Mouse (Mus musculus): ENCODE data around the gene Zfp524. TPM values are rescaled to one million over a fixed set of nuclear protein-coding genes. Genes with fewer than 3 reads are reported as not detected.

Gene Zfp524
- polyA plus RNA-seq, 1 experiment from 2014 or later = 14.1 TPM

DNA sequence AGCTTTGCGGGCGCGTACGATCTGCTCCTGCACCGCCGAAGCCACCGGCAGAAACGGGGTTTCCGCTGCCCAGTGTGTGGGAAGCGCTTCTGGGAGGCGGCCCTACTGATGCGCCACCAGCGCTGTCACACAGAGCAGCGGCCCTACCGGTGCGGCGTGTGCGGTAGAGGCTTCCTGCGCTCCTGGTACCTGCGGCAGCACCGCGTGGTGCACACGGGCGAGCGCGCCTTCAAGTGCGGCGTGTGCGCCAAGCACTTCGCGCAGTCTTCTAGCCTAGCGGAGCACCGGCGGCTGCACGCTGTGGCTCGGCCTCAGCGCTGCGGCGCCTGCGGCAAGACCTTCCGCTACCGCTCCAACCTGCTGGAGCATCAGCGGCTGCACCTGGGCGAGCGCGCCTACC, 17.3 kb downstream of the Zfp524 start:
- Histone ChIP-seq H3K4me2 (ENCODE audit: low read length) (no peak overlapping the region), H3K9me3 (replicated peaks; ENCODE audit: low read length) (peaks cover 19% of the 10 kb centered on the region), H3K4me3 (replicated peaks; ENCODE audit: low read depth, low read length) (no peak overlapping the region), H3K27ac (no peak overlapping the region), H3K27me3 (ENCODE audit: insufficient read depth, low read length) (no peaks in the 10 kb centered on the region), H3K4me1 (replicated peaks; ENCODE audit: insufficient read depth, low read length) (no peaks in the 10 kb centered on the region), H3K9ac (ENCODE audit: low read depth, low read length) (no peak overlapping the region), H3K36me3 (ENCODE audit: insufficient read depth, low read length) (peaks cover 71% of the 10 kb centered on the region)
- DNase-seq (ENCODE audit: low spot score) (no peak), ATAC-seq (replicated peaks; ENCODE audit: low FRiP score, low read depth) (no peak)
- no peak for TF ChIP-seq CTCF (IDR thresholded peaks at IDR 0.05; ENCODE audit: low read depth)
- WGBS = 85% methylated on average over 41 of the region's 46 CpGs

DNA sequence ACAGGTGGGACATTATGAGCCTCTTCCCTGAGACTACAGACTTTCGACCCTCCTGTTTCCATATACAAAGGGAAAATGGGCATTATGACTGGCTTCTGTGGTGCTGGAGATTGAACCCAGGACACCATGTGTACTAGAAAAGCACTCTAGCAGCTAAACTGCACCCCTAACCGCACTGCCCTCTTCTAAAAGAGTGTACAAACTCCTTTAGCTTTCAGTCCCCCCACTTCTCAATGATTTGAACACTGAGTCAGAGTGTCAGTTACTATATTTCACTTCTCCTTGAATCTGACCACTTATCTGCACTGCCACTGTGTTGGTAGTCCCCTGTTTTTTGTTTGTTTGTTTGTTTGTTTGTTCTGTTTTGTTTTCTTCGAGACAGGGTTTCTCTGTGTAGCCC, 19.6 kb downstream of the Zfp524 start, which contains the start of gene 4632433K11Rik:
TSS of gene 4632433K11Rik (plus strand) at position 301 of the 400 bp plus-strand sequence.
- H3K9ac ChIP-seq (ENCODE audit: low read depth, low read length) = no peak within 1 kb of the TSS
- peaks cover 19% of the 10 kb centered on the region for H3K9me3 ChIP-seq (replicated peaks; ENCODE audit: low read length)
- no peak within 1 kb of the TSS for H3K27ac ChIP-seq
- peaks cover 66% of the 10 kb centered on the region for H3K36me3 ChIP-seq (ENCODE audit: insufficient read depth, low read length)
- H3K4me3 ChIP-seq (replicated peaks; ENCODE audit: low read depth, low read length) = no peak within 1 kb of the TSS
- 94% methylated on average over 3 of the region's 3 CpGs for WGBS
- ATAC-seq (replicated peaks; ENCODE audit: low FRiP score, low read depth) (no peak), DNase-seq (ENCODE audit: low spot score) (no peak)
- no peak for TF ChIP-seq CTCF (IDR thresholded peaks at IDR 0.05; ENCODE audit: low read depth)
- H3K27me3 ChIP-seq (ENCODE audit: insufficient read depth, low read length) = no peaks in the 10 kb centered on the region
- no peak within 1 kb of the TSS for H3K4me2 ChIP-seq (ENCODE audit: low read length)
- 0 out of 2 replicates have a peak, but pooled peaks cover 3% of the 10 kb centered on the region for H3K4me1 ChIP-seq (replicated peaks; ENCODE audit: insufficient read depth, low read length)

DNA sequence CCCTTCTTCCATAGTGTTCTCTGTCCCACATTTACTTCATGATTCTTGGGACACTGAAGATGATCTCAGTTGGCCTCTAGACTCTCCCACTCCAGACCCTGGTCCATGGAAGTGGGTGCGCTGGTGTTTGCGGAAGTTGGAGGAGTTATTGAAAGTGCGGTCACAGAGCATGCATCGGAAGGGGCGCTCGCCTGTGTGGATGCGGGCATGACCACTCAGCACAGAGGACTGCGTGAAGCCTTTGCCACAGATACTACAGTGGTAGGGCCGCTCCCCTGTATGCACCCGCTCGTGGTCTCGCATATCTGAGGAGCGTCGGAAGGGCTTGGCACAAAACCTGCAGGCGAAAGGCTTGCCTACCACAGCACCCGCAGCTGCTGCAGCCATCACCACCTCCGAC, 21.4 kb downstream of the Zfp524 start:
- ATAC-seq (replicated peaks; ENCODE audit: low FRiP score, low read depth) = no peak
- DNase-seq (ENCODE audit: low spot score) = no peak
- Histone ChIP-seq H3K4me3 (replicated peaks; ENCODE audit: low read depth, low read length) (no peak overlapping the region), H3K9ac (ENCODE audit: low read depth, low read length) (no peak overlapping the region), H3K9me3 (replicated peaks; ENCODE audit: low read length) (peaks cover 10% of the 10 kb centered on the region), H3K4me2 (ENCODE audit: low read length) (no peak overlapping the region), H3K27ac (no peak overlapping the region), H3K4me1 (replicated peaks; ENCODE audit: insufficient read depth, low read length) (0 out of 2 replicates have a peak, but pooled peaks cover 3% of the 10 kb centered on the region), H3K36me3 (ENCODE audit: insufficient read depth, low read length) (peaks cover 49% of the 10 kb centered on the region), H3K27me3 (ENCODE audit: insufficient read depth, low read length) (no peaks in the 10 kb centered on the region)
- no peak for TF ChIP-seq CTCF (IDR thresholded peaks at IDR 0.05; ENCODE audit: low read depth)
- WGBS = 96% methylated on average over 17 of the region's 17 CpGs

DNA sequence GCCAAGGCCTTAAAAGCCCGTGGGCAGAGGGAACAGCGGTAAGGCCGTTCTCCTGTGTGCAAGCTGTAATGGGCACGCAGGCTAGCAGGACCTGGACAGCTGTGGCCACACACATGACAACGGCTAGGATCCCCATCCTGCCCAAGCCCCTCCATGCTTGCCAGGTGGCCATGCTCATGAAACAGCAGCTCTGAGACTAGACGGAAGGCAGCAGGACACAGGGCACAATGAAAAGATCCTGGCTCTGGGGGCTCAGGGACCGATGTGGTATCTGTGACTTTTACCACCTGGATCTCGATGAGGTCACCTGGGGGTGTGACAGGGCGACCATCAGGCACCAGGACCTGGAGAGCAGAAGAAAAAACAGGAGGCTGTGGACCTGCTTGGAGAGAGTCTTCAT, 21.9 kb downstream of the Zfp524 start:
- Histone ChIP-seq H3K4me3 (replicated peaks; ENCODE audit: low read depth, low read length) (no peak overlapping the region), H3K27ac (no peak overlapping the region), H3K4me2 (ENCODE audit: low read length) (no peak overlapping the region), H3K27me3 (ENCODE audit: insufficient read depth, low read length) (no peaks in the 10 kb centered on the region), H3K9ac (ENCODE audit: low read depth, low read length) (no peak overlapping the region), H3K4me1 (replicated peaks; ENCODE audit: insufficient read depth, low read length) (0 out of 2 replicates have a peak, but pooled peaks cover 3% of the 10 kb centered on the region), H3K36me3 (ENCODE audit: insufficient read depth, low read length) (peaks cover 44% of the 10 kb centered on the region), H3K9me3 (replicated peaks; ENCODE audit: low read length) (peaks cover 5% of the 10 kb centered on the region)
- no peak for ATAC-seq (replicated peaks; ENCODE audit: low FRiP score, low read depth)
- WGBS = 94% methylated on average over 9 of the region's 9 CpGs
- TF ChIP-seq CTCF (IDR thresholded peaks at IDR 0.05; ENCODE audit: low read depth) = no peak
- no peak for DNase-seq (ENCODE audit: low spot score)

DNA sequence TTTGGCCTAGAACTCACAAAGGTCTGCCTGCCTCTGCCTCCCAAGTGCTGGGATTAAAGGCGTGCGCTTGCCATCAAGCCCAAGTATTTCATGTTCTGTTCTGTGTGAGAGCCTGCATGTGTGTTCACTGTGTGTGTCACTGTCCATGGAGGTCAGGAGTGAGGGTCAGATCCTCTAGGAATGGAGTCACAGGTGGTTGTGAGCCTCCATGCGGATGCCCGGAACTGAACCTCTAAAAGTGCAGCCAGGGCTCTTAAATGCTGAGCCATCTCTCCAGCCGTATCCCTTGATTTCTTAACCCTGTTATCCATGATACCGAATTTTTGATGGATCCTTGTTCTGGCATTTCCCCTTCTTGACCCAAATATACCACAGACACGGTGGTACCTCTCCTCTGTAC, 22.8 kb downstream of the Zfp524 start:
- Histone ChIP-seq H3K36me3 (ENCODE audit: insufficient read depth, low read length) (peaks cover 35% of the 10 kb centered on the region), H3K4me1 (replicated peaks; ENCODE audit: insufficient read depth, low read length) (0 out of 2 replicates have a peak, but pooled peaks cover 3% of the 10 kb centered on the region), H3K4me2 (ENCODE audit: low read length) (no peak overlapping the region), H3K27me3 (ENCODE audit: insufficient read depth, low read length) (no peaks in the 10 kb centered on the region), H3K27ac (no peak overlapping the region), H3K9ac (ENCODE audit: low read depth, low read length) (no peak overlapping the region), H3K9me3 (replicated peaks; ENCODE audit: low read length) (no peaks in the 10 kb centered on the region), H3K4me3 (replicated peaks; ENCODE audit: low read depth, low read length) (no peak overlapping the region)
- TF ChIP-seq CTCF (IDR thresholded peaks at IDR 0.05; ENCODE audit: low read depth) = no peak
- DNase-seq (ENCODE audit: low spot score) (no peak), ATAC-seq (replicated peaks; ENCODE audit: low FRiP score, low read depth) (no peak)
- 94% methylated on average over 7 of the region's 7 CpGs for WGBS

DNA sequence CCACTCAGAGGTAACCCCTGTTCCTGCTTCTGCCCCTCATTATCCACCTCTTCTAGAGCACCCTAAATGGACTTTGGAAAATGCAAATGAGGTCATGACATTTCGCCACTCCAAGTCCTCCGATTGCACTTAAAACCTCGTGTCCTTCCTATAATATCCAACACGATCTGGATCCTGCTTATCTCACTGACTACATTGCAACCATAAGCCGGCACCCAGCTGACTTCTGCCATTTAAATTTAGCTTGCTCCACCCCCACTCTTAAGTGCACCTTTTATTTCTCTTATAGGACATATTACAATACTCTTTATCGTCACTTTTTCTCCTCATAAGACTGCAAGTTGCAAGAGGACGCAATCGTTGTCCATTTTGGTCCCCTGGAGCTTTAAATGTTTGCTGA, 23.3 kb downstream of the Zfp524 start:
- ATAC-seq (replicated peaks; ENCODE audit: low FRiP score, low read depth) = no peak
- no peak for DNase-seq (ENCODE audit: low spot score)
- peak overlapping the region; percentile 99; the same call in 1 of the 2 replicates for H3K27ac ChIP-seq
- TF ChIP-seq CTCF (IDR thresholded peaks at IDR 0.05; ENCODE audit: low read depth) = no peak
- H3K36me3 ChIP-seq (ENCODE audit: insufficient read depth, low read length) = peaks cover 30% of the 10 kb centered on the region
- 88% methylated on average over 8 of the region's 8 CpGs for WGBS
- 0 out of 2 replicates have a peak, but pooled peaks cover 3% of the 10 kb centered on the region for H3K4me1 ChIP-seq (replicated peaks; ENCODE audit: insufficient read depth, low read length)
- peak overlapping the region; percentile 92; the same call in 1 of the 2 replicates for H3K9ac ChIP-seq (ENCODE audit: low read depth, low read length)
- peak overlapping the region; percentile 69 for H3K4me3 ChIP-seq (replicated peaks; ENCODE audit: low read depth, low read length)
- no peaks in the 10 kb centered on the region for H3K27me3 ChIP-seq (ENCODE audit: insufficient read depth, low read length)
- H3K4me2 ChIP-seq (ENCODE audit: low read length) = peak overlapping the region; percentile 60
- no peaks in the 10 kb centered on the region for H3K9me3 ChIP-seq (replicated peaks; ENCODE audit: low read length)

Data from kidney, postnatal 0 days (tissue).